Mouse (Mus musculus): ENCODE results near the gene Strap.
"Not testable (repeated sequence)": the region's sequence is repeated elsewhere in the genome, so short reads cannot be mapped to it uniquely, and the experiment has no call there.

Gene Strap

GRCm38 (mm10) chr6:137734846-137735609 lies at the start of gene Strap:
TSS of gene Strap (plus strand) at chr6:137735078.
- peak; percentile 90 to 93 for DNase-seq

GRCm38 (mm10) chr6:137687667-137688066 lies 47.2 kb upstream of the Strap start:
- DNase-seq = no peak

DNA sequence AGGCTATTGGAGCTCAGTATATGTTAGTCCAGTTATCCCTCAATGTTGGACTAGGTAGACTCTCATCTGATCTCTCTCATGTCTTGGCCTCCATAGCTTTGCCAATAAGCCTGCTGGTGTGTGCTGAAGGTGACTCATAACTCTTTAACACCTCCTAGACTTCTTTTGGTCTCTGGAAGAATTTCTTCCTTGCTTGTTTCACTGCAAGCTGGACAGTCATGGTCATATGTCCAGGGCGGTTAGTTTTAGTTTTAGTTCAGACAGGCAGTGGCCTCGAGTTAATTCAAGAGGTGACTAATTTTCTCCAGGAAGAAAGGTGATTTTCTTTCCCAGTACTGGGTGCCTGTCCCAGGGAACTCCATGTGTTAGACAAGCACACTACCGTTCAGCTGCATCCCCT lies 46.8 kb upstream of the Strap start:
- no peak for DNase-seq

DNA sequence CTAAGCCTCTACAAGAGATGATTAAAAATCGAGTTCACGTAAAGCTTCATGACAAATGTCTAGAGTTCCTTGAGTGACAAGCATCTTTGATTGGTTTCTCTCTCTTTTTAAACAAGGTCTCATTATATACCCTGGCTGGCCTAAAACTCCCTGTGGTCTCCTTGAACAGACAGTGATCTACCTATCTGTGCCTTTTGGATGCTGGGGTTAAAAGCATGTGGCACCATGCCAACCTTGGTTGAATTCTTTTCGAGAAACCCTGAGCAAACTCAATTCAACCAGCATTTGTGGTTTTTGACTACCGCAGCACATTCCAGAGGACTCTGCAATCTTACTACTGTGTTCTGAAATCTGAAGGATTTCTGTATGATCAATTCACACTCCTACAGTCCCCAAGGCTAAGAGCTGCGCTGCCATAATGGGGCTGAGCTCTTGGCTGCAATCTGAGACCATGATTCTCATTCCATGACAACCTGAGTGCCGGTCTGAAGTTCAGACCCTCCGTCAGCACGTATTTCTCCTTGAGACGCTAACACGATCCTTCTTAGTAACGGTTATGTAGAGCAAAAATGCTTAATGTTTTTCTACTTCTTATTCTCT lies 46.3 kb upstream of the Strap start:
- no peak for DNase-seq

GRCm38 (mm10) chr6:137690550-137691119 lies 44.2 kb upstream of the Strap start:
- DNase-seq = no peak

GRCm38 (mm10) chr6:137694310-137694709 lies 40.6 kb upstream of the Strap start:
- DNase-seq = no peak

DNA sequence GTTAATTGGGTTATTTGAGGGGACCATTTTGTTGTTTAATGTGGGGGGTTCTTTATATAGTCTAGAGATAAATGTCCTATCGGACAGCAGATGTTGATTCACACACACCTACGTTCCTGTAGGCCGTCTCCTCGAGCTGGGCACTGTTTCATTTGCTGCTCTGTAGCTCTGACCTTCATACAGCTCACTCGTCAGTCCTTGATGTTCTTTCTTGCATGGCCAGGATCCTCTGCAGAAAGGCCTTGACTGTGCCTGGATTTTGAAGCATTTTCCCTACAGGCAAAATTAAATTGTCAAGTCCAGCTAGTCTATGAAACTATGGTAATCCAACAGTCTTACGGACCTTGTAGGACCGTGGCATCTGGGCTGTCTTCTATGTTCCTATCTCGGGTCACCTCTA lies 39.8 kb upstream of the Strap start:
- no peak for DNase-seq

DNA sequence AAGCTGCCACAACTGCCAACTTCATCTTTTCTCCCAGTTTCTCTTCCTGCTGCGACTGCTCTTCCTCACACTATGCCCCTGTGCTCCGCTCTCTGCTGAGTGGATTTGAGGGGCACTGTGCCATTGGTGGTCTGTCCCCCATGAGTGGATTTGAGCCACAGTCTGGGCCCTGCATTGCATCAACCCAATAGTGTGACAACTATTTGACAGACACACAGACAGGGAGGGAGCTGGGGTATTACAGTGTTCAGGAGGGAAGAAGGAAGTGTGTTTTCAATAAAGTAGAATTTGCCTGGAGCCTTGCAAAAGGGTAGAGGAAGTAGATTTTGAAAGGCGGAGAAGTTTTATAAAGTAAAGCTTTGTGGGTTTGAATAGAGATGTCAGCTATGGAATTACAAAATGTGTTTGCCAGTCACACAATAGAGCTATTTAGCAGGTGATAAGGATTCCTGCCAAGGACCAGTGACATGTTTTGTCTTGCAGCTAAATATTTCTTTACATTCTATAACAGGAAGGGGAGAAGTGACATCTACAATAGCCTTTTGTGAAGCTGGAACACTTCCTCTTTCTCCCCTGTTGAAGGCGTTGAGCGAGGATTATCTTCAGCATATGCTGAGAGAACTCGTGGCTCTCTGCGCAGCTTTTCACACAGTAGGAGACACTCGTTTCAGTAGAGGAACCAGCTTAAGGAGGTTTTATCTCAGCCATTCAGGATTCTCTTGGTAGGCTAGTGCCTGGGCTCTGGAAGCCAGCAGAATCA lies 38.3 kb upstream of the Strap start:
- no peak for DNase-seq

GRCm38 (mm10) chr6:137699434-137699833 lies 35.4 kb upstream of the Strap start:
- DNase-seq = no peak

DNA sequence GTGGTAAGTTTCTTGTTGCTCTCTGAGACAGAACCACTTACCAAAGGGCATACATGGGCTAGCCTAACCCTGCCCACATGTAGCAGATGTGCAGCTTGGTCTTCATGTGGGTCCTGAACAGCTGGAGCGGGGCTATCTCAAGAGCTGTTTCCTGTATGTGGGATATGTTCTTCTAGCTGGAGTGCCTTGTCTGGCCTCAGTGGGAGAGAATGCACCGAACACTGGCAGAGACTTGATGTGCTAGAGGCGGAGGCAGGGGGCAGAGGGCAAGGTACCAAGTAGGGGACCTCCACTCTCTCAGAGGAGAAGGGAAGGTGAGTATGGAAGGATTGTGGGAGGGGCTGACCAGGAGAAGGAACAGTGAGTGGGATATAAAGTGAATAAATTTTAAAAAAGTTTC lies 32.7 kb upstream of the Strap start:
- DNase-seq = no peak

DNA sequence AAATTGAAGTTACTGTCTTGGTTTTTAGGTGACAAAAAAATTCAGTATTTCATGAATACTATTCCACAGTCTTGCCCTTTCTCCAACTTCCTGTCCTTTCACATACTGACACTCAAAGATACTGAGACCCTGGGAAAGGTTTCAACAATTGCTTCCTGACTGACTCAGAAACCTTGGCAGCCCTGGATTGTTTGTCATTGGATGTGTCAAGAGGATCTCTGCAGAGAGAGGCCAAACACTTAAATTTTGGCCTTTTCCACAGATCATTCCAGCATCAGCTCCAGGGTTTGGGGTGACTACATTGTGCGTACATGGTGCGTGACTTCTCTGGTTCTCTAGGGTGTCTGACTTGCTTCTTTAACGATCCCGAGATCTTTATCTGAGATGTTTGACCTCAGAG lies 32.0 kb upstream of the Strap start:
- DNase-seq = no peak

- no peak for DNase-seq
Measured at GRCm38 (mm10) chr6:137703431-137703830, 31.4 kb upstream of the Strap start.

DNA sequence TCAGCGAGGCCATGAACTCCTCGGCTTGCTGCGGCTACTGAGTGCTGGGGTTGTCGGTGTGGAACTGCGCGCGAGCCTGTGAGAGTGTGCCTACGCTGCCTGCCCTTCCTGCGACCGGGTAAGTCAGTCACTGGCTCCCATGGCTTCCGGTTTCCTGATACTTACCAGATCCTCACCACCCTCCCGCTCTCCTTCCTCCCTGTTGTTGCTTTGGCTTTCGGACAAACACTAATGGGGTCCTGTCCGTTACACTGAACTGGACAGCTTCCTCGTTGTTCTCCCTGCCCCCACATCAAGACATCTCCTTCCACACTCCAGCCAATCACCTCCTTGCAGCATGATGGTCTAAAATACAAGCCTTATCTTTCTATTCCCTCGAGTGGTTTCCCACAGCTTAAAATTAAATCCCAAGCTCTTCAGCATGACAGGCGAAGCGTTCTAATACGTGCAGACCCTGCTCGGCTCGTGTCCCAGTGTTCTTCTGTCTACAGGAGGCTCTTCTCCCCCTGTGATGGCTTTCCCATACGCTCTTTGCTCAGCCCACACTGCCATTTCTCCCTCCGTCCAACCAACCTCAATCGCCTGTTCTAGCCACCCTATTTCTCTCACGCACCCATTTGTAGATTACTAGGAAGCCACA lies 30.5 kb upstream of the Strap start:
- no peak for DNase-seq

- DNase-seq = no peak
Measured at GRCm38 (mm10) chr6:137706209-137706608, 28.7 kb upstream of the Strap start.

GRCm38 (mm10) chr6:137708726-137709405 lies 26.0 kb upstream of the Strap start:
- not testable (repeated sequence) for DNase-seq

- DNase-seq = no peak
Measured at GRCm38 (mm10) chr6:137710179-137711037, 24.5 kb upstream of the Strap start.

GRCm38 (mm10) chr6:137712654-137713309 lies 22.1 kb upstream of the Strap start:
- no peak for DNase-seq

- DNase-seq = no peak
Measured at GRCm38 (mm10) chr6:137713310-137713664, 21.6 kb upstream of the Strap start.

DNA sequence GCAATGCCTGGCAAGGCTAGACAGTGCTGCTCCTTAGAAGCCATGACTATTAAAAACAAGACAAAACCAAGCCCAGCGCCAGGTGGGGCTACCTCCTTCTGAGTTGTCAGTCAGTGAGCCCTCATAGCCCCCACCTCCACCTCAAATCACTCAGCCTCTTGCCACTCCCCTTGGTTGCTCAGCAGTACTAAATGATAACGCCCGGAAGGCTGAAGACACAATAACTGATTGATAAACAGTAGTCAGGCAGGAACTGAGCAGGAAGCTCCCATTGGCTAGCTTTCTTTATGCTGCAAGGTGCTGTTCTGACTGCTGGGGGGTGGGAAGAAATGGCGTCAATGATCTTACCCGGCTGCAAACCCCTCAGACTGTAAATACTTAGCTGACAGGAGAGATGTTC lies 18.1 kb upstream of the Strap start:
- DNase-seq = no peak

DNA sequence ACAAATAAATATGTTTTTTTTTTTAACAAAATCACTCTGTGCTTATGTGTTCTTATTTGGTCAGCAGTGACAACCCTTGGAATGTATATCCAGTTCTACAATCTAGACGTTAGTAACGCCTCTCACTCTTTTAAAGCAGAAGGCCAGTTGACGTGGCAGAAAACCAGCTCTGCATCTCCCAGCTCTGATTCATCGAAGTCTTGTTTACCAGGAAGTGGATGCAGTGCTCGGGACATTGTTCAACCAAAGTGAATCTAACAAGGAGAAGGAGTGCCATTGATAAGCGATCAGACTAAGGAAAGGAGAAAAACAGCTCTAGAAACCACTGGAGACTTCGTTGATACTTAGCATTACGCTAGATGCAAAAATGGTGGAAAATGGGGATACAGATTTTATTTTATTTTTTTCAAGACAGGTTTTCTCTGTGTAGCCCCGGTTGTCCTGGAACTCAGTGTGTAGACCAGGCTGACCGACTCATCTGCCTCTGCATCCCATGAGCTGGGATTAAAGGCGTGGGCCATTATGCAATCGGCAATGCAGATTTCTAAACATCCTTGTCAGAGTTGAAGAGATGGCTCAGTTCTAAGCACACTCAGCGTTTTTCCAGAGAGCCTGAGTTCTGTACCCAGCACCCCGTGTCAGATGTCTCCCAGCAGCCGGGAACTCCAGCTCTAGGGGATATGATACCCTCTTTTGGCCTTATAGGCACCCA lies 12.5 kb upstream of the Strap start:
- DNase-seq = no peak
